In the genomic region with DNA sequence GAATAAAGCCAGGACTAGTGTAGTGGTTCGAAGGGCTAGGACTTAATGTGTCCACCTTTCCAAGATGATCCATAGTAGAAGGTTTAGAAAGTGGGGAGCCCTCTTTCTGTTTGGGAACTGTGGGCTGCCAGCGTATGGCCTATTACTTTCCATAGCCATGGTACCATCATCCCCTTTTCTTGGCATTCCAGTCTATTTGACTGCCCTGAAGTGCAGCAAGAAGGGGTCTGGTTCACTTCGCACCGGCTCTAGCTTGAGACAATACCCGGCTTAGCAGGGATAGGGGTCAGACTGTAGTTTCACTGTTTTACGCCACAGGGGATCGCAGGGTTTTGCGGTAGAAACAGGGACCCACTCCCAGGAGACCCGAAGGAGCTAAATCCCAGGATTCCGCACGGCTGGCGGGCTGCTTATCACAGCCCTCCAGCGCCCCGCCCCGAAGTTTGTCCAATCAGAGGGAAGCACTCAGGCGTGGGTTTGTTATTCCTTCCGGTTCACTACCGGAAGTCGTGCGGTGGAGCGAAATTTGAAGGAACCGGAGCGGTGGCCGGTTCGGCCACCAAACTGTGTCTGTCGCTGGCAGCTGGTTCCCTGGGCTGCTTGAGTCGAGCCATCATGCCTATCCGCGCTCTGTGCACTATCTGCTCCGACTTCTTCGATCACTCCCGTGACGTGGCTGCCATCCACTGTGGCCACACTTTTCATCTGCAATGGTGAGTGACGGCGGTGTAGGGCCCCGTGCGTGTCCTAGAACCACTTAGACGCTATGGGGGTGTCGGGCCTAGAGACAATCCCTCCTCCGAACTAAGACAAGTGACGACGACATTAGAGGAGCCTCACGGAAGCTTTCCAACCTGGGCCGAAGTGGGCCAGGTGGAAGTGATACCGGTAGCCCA, we compare ENCODE assay signal across 8 mouse cellular contexts. TPM values are rescaled to one million over a fixed set of nuclear protein-coding genes. Genes with fewer than 3 reads are reported as not detected.
DNase-seq lines count a peak whose midpoint lies in the region; ATAC-seq lines count a peak whose summit lies in the region.

No protein-coding gene starts in this region.

- peak; percentile 97 for DNase-seq in ZHBTc4 (ENCODE audit: low read depth, low spot score)
- DNase-seq in cerebellum, postnatal 4 days (ENCODE audit: low spot score in 2 of 2) = peak; percentile 74 to 88
- DNase-seq in gastrocnemius, adult 18-20 months (ENCODE audit: low spot score) = peak; percentile 94
- peak; percentile 84 for DNase-seq in left cerebral cortex, adult 11 months (ENCODE audit: low spot score)
- DNase-seq in lung, postnatal 36 days = peak; percentile 97
- DNase-seq in retina, embryonic 14.5 days (ENCODE audit: low spot score) = peak; percentile 98
- peak; percentile 85 to 86 for DNase-seq in thymus, postnatal 36 days

- H3K9me3 ChIP-seq in hindbrain, embryonic 16.5 days (ENCODE audit: control insufficient read depth, low read length) = no peaks in the 10 kb centered on the region

- no peaks in the 10 kb centered on the region for H3K27me3 ChIP-seq in hindbrain, embryonic 16.5 days (replicated peaks; ENCODE audit: control insufficient read depth, insufficient read depth, low read length)

- peaks cover 8% of the 10 kb centered on the region; the same call in 1 of the 2 replicates for H3K36me3 ChIP-seq in hindbrain, embryonic 16.5 days (ENCODE audit: control insufficient read depth, insufficient read depth, low read length)

- 15% methylated on average over 45 of the region's 45 CpGs for WGBS in hindbrain, embryonic 16.5 days

- H3K9ac ChIP-seq in hindbrain, embryonic 16.5 days (ENCODE audit: low read depth, low read length) = peak overlapping the region; percentile 78

- peak overlapping the region; percentile 63 for H3K4me3 ChIP-seq in hindbrain, embryonic 16.5 days (ENCODE audit: low read length)

- peak; percentile 97 for ATAC-seq in hindbrain, embryonic 16.5 days

- peak overlapping the region; percentile 94 for H3K4me2 ChIP-seq in hindbrain, embryonic 16.5 days (ENCODE audit: low read length)

- H3K27ac ChIP-seq in hindbrain, embryonic 16.5 days (ENCODE audit: low read depth, low read length) = peak overlapping the region; percentile 86

- peaks cover 12% of the 10 kb centered on the region for H3K4me1 ChIP-seq in hindbrain, embryonic 16.5 days (ENCODE audit: control insufficient read depth, insufficient read depth, low read depth, low read length)

RNA-seq across cellular contexts. Expression of a gene that starts 0.8 kb away (rescaled TPM):
- under 1 TPM; 0.27 to 0.62 TPM for total RNA-seq in gastrocnemius, adult 18-20 months (2021)
- polyA plus RNA-seq in hindbrain, embryonic 16.5 days (2015; fragmentation: Nextera tagmentation; extraction: Ambion mirVana) = 10.0 and 10.8 TPM in 2 replicates

RNA-seq across cellular contexts. Expression of a gene that starts 15.2 kb away (rescaled TPM):
- total RNA-seq in gastrocnemius, adult 18-20 months (2021) = under 1 TPM; 0.26 to 0.34 TPM
- 58.4 and 63.4 TPM in 2 replicates for polyA plus RNA-seq in hindbrain, embryonic 16.5 days (2015; fragmentation: Nextera tagmentation; extraction: Ambion mirVana)

RNA-seq across cellular contexts. Expression of a gene that starts 22.4 kb away (rescaled TPM):
- total RNA-seq in gastrocnemius, adult 18-20 months (2021) = not detected
- not detected in 2 replicates for polyA plus RNA-seq in hindbrain, embryonic 16.5 days (2015; fragmentation: Nextera tagmentation; extraction: Ambion mirVana)

RNA-seq across cellular contexts. Expression of a gene that starts 24.6 kb away (rescaled TPM):
- 1 to 10 TPM; 2.6 to 2.8 TPM for total RNA-seq in gastrocnemius, adult 18-20 months (2021)
- 8.8 and 9.6 TPM in 2 replicates for polyA plus RNA-seq in hindbrain, embryonic 16.5 days (2015; fragmentation: Nextera tagmentation; extraction: Ambion mirVana)

RNA-seq across cellular contexts. Expression of a gene that starts 32.1 kb away (rescaled TPM):
- total RNA-seq in gastrocnemius, adult 18-20 months (2021) = not detected
- 0.58 and 0.89 TPM in 2 replicates for polyA plus RNA-seq in hindbrain, embryonic 16.5 days (2015; fragmentation: Nextera tagmentation; extraction: Ambion mirVana)

Comparison
In these comparisons a context has a peak if more than half of its experiments do, and no peak if none do; other contexts are left out.
1. Peak in every context shown above with its lines: DNase-seq, ATAC-seq, H3K4me3 ChIP-seq and H3K27ac ChIP-seq.